In the genomic region with DNA sequence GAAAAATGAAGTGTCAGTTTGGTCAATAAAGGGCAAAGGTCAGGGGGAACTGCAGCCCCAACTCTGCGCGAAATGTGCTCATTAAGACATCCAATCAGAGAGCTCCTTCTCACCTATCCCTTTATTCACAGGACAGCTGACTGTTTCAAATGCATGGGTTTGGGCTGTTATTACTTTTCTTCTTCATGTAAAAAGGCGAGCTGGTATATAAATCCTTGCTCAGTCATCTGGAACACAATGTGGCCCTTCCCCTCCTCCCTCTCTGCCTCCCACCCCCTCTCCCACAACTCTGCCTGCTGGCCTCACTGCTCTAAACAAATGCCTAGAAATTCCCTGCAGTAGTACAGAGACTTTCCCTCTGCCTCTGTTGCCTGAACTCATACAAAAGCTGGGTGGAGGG, we compare ENCODE assay signal across 15 mouse cellular contexts. TPM values are rescaled to one million over a fixed set of nuclear protein-coding genes. Genes with fewer than 3 reads are reported as not detected.
A peak's percentile ranks its signal among the peaks of the same experiment; 100 is the strongest.
DNase-seq lines count a peak whose midpoint lies in the region; ATAC-seq lines count a peak whose summit lies in the region.
"Had no signal": no experiment of that assay in that cellular context is flagged by ENCODE, and none has a peak within 500 bp of the region (broad histone marks: within the 10 kb centered on the region; RNA-seq: fewer than 3 reads in every experiment).

No protein-coding gene starts in this region.

- peaks cover 55% of the 10 kb centered on the region for H3K36me3 ChIP-seq in heart, embryonic 13.5 days
- no peaks in the 10 kb centered on the region; the same call in 1 of the 2 replicates for H3K36me3 ChIP-seq in midbrain, embryonic 11.5 days (ENCODE audit: control insufficient read depth, insufficient read depth, low read length)
- peaks cover 8% of the 10 kb centered on the region; the same call in 1 of the 2 replicates for H3K36me3 ChIP-seq in midbrain, embryonic 14.5 days (ENCODE audit: control insufficient read depth, insufficient read depth, low read length)
- H3K36me3 ChIP-seq in forebrain, embryonic 15.5 days = no peaks in the 10 kb centered on the region
- peaks cover 38% of the 10 kb centered on the region for H3K36me3 ChIP-seq in neural tube, embryonic 13.5 days

- no peaks in the 10 kb centered on the region for H3K27me3 ChIP-seq in heart, embryonic 13.5 days (replicated peaks)
- H3K27me3 ChIP-seq in midbrain, embryonic 11.5 days (ENCODE audit: control insufficient read depth, insufficient read depth, low read length) = no peaks in the 10 kb centered on the region
- H3K27me3 ChIP-seq in midbrain, embryonic 14.5 days (ENCODE audit: control insufficient read depth, insufficient read depth, low read length) = no peaks in the 10 kb centered on the region
- no peaks in the 10 kb centered on the region for H3K27me3 ChIP-seq in forebrain, embryonic 15.5 days
- H3K27me3 ChIP-seq in neural tube, embryonic 13.5 days = no peaks in the 10 kb centered on the region
- H3K27me3 ChIP-seq: limb, embryonic 12.5 days; Patski; stomach, embryonic 15.5 days had no signal

- H3K4me3 ChIP-seq in heart, embryonic 13.5 days = no peak overlapping the region
- H3K4me3 ChIP-seq in midbrain, embryonic 11.5 days (ENCODE audit: low read depth, low read length) = no peak overlapping the region
- no peak overlapping the region for H3K4me3 ChIP-seq in midbrain, embryonic 14.5 days (replicated peaks; ENCODE audit: low read depth, low read length)
- H3K4me3 ChIP-seq in forebrain, embryonic 15.5 days = no peak overlapping the region
- H3K4me3 ChIP-seq in neural tube, embryonic 13.5 days = no peak overlapping the region
- H3K4me3 ChIP-seq: layer of hippocampus, adult 2 months; limb, embryonic 12.5 days; stomach, embryonic 15.5 days had no signal

- no peak for DNase-seq in heart, postnatal 10 days
- DNase-seq in midbrain, embryonic 11.5 days (ENCODE audit: low spot score, missing footprints) = no peak
- no peak for DNase-seq in midbrain, embryonic 14.5 days
- DNase-seq in layer of hippocampus, adult 11-12 months (ENCODE audit: low spot score) = no peak
- DNase-seq: adrenal gland, postnatal 25 days; cerebellum, adult 8-10 months; lung, postnatal 10 days had no signal

- H3K4me1 ChIP-seq in heart, embryonic 13.5 days = peaks cover 75% of the 10 kb centered on the region
- H3K4me1 ChIP-seq in midbrain, embryonic 11.5 days (ENCODE audit: control insufficient read depth, insufficient read depth, low read length) = peaks cover 10% of the 10 kb centered on the region
- 0 out of 2 replicates have a peak, but pooled peaks cover 4% of the 10 kb centered on the region for H3K4me1 ChIP-seq in midbrain, embryonic 14.5 days (ENCODE audit: control insufficient read depth, insufficient read depth, low read length)
- peaks cover 6% of the 10 kb centered on the region for H3K4me1 ChIP-seq in forebrain, embryonic 15.5 days
- peaks cover 46% of the 10 kb centered on the region for H3K4me1 ChIP-seq in neural tube, embryonic 13.5 days (replicated peaks)

- H3K27ac ChIP-seq in heart, embryonic 13.5 days (replicated peaks) = peak overlapping the region; percentile 73; the same call in 1 of the 2 replicates
- H3K27ac ChIP-seq in midbrain, embryonic 11.5 days (ENCODE audit: low read depth, low read length) = no peak overlapping the region
- H3K27ac ChIP-seq in midbrain, embryonic 14.5 days (replicated peaks; ENCODE audit: low read depth, low read length) = no peak overlapping the region
- no peak overlapping the region for H3K27ac ChIP-seq in forebrain, embryonic 15.5 days (replicated peaks)
- H3K27ac ChIP-seq in neural tube, embryonic 13.5 days (replicated peaks) = 0 out of 2 replicates have a peak overlapping the region, but pooled peaks have one; percentile 6
- H3K27ac ChIP-seq: layer of hippocampus, adult 2 months; limb, embryonic 12.5 days; stomach, embryonic 15.5 days had no signal

- H3K9ac ChIP-seq in heart, embryonic 13.5 days = peak overlapping the region; percentile 8; the same call in 1 of the 2 replicates
- no peak overlapping the region for H3K9ac ChIP-seq in midbrain, embryonic 11.5 days (ENCODE audit: low read length)
- no peak overlapping the region for H3K9ac ChIP-seq in midbrain, embryonic 14.5 days (replicated peaks; ENCODE audit: low read length)
- no peak overlapping the region for H3K9ac ChIP-seq in forebrain, embryonic 15.5 days (replicated peaks)
- no peak overlapping the region for H3K9ac ChIP-seq in neural tube, embryonic 13.5 days
- H3K9ac ChIP-seq: limb, embryonic 12.5 days; stomach, embryonic 15.5 days had no signal

- 58% methylated on average over 3 of the region's 3 CpGs for WGBS in heart, embryonic 13.5 days
- 27% methylated on average over 3 of the region's 3 CpGs for WGBS in midbrain, embryonic 11.5 days
- 7% methylated on average over 3 of the region's 3 CpGs for WGBS in midbrain, embryonic 14.5 days
- 12% methylated on average over 3 of the region's 3 CpGs for WGBS in forebrain, embryonic 15.5 days
- WGBS in neural tube, embryonic 13.5 days = 10% methylated on average over 3 of the region's 3 CpGs

- H3K4me2 ChIP-seq in heart, embryonic 13.5 days = no peak overlapping the region
- H3K4me2 ChIP-seq in midbrain, embryonic 11.5 days = no peak overlapping the region
- no peak overlapping the region for H3K4me2 ChIP-seq in midbrain, embryonic 14.5 days (ENCODE audit: low read length)
- no peak overlapping the region for H3K4me2 ChIP-seq in forebrain, embryonic 15.5 days (replicated peaks)
- no peak overlapping the region for H3K4me2 ChIP-seq in neural tube, embryonic 13.5 days
- H3K4me2 ChIP-seq: limb, embryonic 12.5 days; stomach, embryonic 15.5 days had no signal

- ATAC-seq in heart, embryonic 13.5 days (ENCODE audit: extremely low read depth, insufficient number of reproducible peaks, low FRiP score, low TSS enrichment) = no peak
- ATAC-seq in midbrain, embryonic 11.5 days (ENCODE audit: low FRiP score) = peak; percentile 70
- no peak for ATAC-seq in midbrain, embryonic 14.5 days (ENCODE audit: low FRiP score, low TSS enrichment)
- ATAC-seq in forebrain, embryonic 15.5 days (replicated peaks) = peak; percentile 38; the same call in 1 of the 2 replicates
- no peak for ATAC-seq in neural tube, embryonic 13.5 days (ENCODE audit: low read depth)
- ATAC-seq in cerebellum, adult (ENCODE audit: insufficient number of reproducible peaks, low FRiP score, low TSS enrichment) = no peak
- ATAC-seq: Patski had no signal

- intact Hi-C loops in heart, postnatal 10 days (cut with DNase I) = no loop called here

- H3K9me3 ChIP-seq in heart, embryonic 13.5 days = no peaks in the 10 kb centered on the region
- H3K9me3 ChIP-seq in midbrain, embryonic 11.5 days (ENCODE audit: control insufficient read depth, low read length) = no peaks in the 10 kb centered on the region
- H3K9me3 ChIP-seq in midbrain, embryonic 14.5 days (ENCODE audit: control insufficient read depth, low read length) = no peaks in the 10 kb centered on the region
- no peaks in the 10 kb centered on the region for H3K9me3 ChIP-seq in forebrain, embryonic 15.5 days
- H3K9me3 ChIP-seq in neural tube, embryonic 13.5 days = no peaks in the 10 kb centered on the region
- H3K9me3 ChIP-seq: limb, embryonic 12.5 days; stomach, embryonic 15.5 days had no signal

RNA-seq across cellular contexts. Expression of a gene that starts 36.5 kb away (rescaled TPM):
- polyA plus RNA-seq in heart, embryonic 13.5 days (2015; fragmentation: Nextera tagmentation; extraction: Ambion mirVana) = 65.4 and 68.5 TPM in 2 replicates
- 10 to 100 TPM; 26.9 to 44.1 TPM for total RNA-seq in heart, postnatal 10 days (2021)
- 39.4 and 39.6 TPM in 2 replicates for polyA plus RNA-seq in midbrain, embryonic 11.5 days (2014; fragmentation: Nextera tagmentation; extraction: Ambion mirVana)
- polyA plus RNA-seq in midbrain, embryonic 14.5 days (2014; fragmentation: Nextera tagmentation; extraction: Ambion mirVana) = 33.4 and 51.7 TPM in 2 replicates
- 29.4 and 29.7 TPM in 2 replicates for polyA plus RNA-seq in forebrain, embryonic 15.5 days (2015; fragmentation: Nextera tagmentation; extraction: Ambion mirVana)
- polyA plus RNA-seq in neural tube, embryonic 13.5 days (2015; fragmentation: Nextera tagmentation; extraction: Ambion mirVana) = 159 and 171 TPM in 2 replicates

Comparison
In these comparisons a context has a peak if more than half of its experiments do, and no peak if none do; other contexts are left out.
1. ATAC-seq: peak in midbrain, embryonic 11.5 days (single experiment) and forebrain, embryonic 15.5 days (single experiment); none in heart, embryonic 13.5 days (single experiment), midbrain, embryonic 14.5 days (single experiment), neural tube, embryonic 13.5 days (single experiment) and cerebellum, adult (single experiment).
2. H3K27ac ChIP-seq: peak in heart, embryonic 13.5 days (single experiment) and neural tube, embryonic 13.5 days (single experiment); none in midbrain, embryonic 11.5 days (single experiment), midbrain, embryonic 14.5 days (single experiment) and forebrain, embryonic 15.5 days (single experiment).